ENCODE assay signal across 11 mouse cellular contexts in the genomic region with DNA sequence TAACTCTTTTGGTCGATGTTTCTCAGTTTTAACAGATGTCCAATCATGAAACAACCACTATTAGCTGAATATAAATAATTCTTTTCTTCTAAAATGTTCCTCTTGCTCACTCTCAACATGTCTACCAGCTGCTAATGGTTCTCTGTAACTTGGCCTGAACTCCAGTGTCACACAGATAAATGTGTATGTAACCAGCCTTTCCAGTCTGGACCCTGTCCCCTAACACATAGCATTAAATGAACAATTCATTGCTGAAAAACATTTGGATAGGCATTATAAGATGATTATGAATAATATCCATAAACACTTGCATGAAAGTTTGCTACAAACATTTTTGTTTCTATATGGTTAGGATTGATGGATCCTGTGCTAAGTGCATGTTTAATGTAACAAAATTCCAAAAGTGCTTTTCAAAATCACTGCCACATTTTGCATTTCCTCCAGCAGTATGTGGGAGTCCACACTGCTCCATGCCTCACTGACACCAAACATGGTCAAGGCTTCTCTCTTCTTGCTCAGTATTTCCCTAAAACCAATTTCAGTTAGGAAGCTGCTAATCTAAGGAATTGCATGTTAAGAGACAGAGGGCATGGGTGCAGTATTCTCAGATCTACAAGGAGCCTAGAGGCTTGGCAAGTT.
"Had no signal": no experiment of that assay in that cellular context is flagged by ENCODE, and none has a peak within 500 bp of the region (broad histone marks: within the 10 kb centered on the region; RNA-seq: fewer than 3 reads in every experiment).

No protein-coding gene starts in this region.

- H3K36me3 ChIP-seq: kidney, embryonic 15.5 days; limb, embryonic 10.5 days; liver, embryonic 15.5 days; neural tube, embryonic 12.5 days had no signal

- DNase-seq: kidney, postnatal 14 days; lung, adult 2 months; midbrain, embryonic 14.5 days; thymus, postnatal 4 days had no signal

- H3K4me3 ChIP-seq: kidney, embryonic 15.5 days; left cerebral cortex, adult 2 months; limb, embryonic 10.5 days; liver, embryonic 15.5 days; neural tube, embryonic 12.5 days had no signal

- H3K9me3 ChIP-seq: kidney, embryonic 15.5 days; limb, embryonic 10.5 days; liver, embryonic 15.5 days; neural tube, embryonic 12.5 days had no signal

- H3K9ac ChIP-seq: kidney, embryonic 15.5 days; liver, embryonic 15.5 days; neural tube, embryonic 12.5 days had no signal

- H3K27ac ChIP-seq: kidney, embryonic 15.5 days; left cerebral cortex, adult 2 months; limb, embryonic 10.5 days; liver, embryonic 15.5 days; neural tube, embryonic 12.5 days had no signal

- H3K27me3 ChIP-seq: kidney, embryonic 15.5 days; liver, embryonic 15.5 days; neural tube, embryonic 12.5 days had no signal

- H3K4me1 ChIP-seq: kidney, embryonic 15.5 days; limb, embryonic 10.5 days; liver, embryonic 15.5 days; neural tube, embryonic 12.5 days had no signal

- H3K4me2 ChIP-seq: kidney, embryonic 15.5 days; liver, embryonic 11.5 days; liver, embryonic 15.5 days; neural tube, embryonic 12.5 days had no signal

- ATAC-seq: inflammation-experienced regulatory T-cells, adult 6 months had no signal
